Mouse (Mus musculus) E14TG2a.4 (cell line): Measurements from ENCODE around the gene Cyp4f37.
"Not testable (repeated sequence)": the region's sequence is repeated elsewhere in the genome, so short reads cannot be mapped to it uniquely, and the experiment has no call there.

Experiments
- H3K27me3 ChIP-seq: 2 replicates; pipeline ENCODE4 v1.6.1; 2014; ENCODE audit warnings: low read length, control low read depth; ENCODE audit not compliant: insufficient read depth
- H3K36me3 ChIP-seq: 2 replicates; pipeline ENCODE4 v1.6.1; 2014; ENCODE audit warnings: low read length, control low read depth; ENCODE audit not compliant: insufficient read depth
- H3K4me1 ChIP-seq: replicated peaks from 2 replicates; pipeline ENCODE4 v1.6.1; 2014; ENCODE audit warnings: low read depth, low read length, control low read depth
- H3K4me3 ChIP-seq: replicated peaks from 2 replicates; pipeline ENCODE4 v1.5.1; 2014; ENCODE audit warnings: mild to moderate bottlenecking, low read length
- H3K9me3 ChIP-seq: 2 replicates; pipeline ENCODE4 v1.6.1; 2014; ENCODE audit warnings: low read length, control low read depth
- CTCF ChIP-seq: conservative IDR thresholded peaks from 2 replicates; pipeline ENCODE4 v1.5.1; 2014; ENCODE audit warnings: low read length
- NANOG ChIP-seq: IDR thresholded peaks from 2 replicates; pipeline ENCODE4 v1.6.1; 2014; ENCODE audit warnings: borderline replicate concordance, low read length, mixed read lengths
- POU5F1 ChIP-seq: IDR thresholded peaks from 2 replicates; pipeline ENCODE4 v1.6.1; 2014; ENCODE audit warnings: low read length, borderline replicate concordance

Gene Cyp4f37

GRCm38 (mm10) chr17:32621018-32621417 is at the start of gene Cyp4f37:
Gene Cyp4f37 (plus strand): TSS chr17:32621309.
- not testable (repeated sequence) for H3K4me1 ChIP-seq, H3K27me3 ChIP-seq, H3K4me3 ChIP-seq, H3K36me3 ChIP-seq
- peaks cover 60% of the 10 kb centered on the region for H3K9me3 ChIP-seq

DNA sequence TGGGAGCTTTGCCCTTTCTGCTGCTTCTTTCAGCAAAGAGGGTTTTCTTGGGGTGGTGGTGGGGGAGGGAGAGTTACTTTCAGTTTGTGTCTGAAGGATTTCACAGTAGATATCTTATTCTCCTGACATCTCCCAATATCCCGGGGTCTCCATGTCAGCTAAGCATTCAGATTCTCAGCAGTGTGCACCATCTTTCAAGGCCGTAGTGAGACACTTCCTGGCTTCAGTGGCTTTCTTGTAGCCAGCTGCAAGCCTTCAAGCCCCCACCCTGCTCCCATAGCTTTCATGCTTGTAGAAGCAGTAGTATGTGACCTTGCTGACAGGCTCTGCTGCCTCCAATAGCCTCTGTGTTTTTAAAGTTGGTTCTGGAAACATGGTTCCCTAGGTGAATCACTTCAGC is 47.8 kb upstream of the Cyp4f37 start:
- H3K4me1 ChIP-seq, H3K4me3 ChIP-seq: not testable (repeated sequence)

DNA sequence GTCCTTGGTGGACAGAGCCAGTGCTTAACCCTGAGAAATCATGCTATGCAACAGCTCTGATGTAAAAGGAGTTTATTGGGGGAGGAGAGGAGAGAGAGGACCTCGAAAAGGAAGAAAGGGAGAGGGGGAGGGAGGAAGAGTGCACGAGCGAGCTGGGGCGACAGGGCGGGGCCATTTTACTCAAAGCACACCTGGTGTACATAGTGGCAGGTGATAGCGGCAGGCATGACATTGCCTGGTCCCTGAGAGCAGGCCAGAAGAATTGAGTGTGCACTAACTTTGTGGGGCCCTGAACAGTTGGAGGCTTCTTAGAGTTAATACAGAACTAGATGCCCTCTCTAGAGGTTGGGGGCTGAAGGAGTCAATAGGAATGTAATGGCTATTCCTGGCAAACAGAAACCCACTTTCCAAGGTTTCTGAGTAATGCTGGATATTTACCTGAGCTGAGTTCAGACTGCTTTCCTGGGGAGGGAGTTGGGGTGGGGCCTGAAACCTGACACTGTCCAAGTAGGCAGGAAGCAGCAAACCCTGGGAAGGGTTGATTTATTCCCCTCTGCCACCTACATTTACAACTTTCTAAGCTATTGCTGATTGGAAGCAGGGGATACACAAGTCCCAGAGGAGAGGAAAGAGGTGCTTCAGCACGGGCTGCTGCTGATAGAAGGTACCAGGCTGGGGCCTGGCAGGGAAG is 43.5 kb upstream of the Cyp4f37 start:
- peaks cover 79% of the 10 kb centered on the region for H3K9me3 ChIP-seq
- no peak for TF ChIP-seq NANOG
- TF ChIP-seq CTCF, result no peak
- no peak for TF ChIP-seq POU5F1
- no peaks in the 10 kb centered on the region for H3K36me3 ChIP-seq
- H3K4me3 ChIP-seq, result no peak overlapping the region
- H3K4me1 ChIP-seq, result no peaks in the 10 kb centered on the region
- H3K27me3 ChIP-seq, result no peaks in the 10 kb centered on the region

More for the DNA sequence above, 47.8 kb upstream of the Cyp4f37 start:
- H3K36me3 ChIP-seq, H3K27me3 ChIP-seq: not testable (repeated sequence)
- H3K9me3 ChIP-seq, result peaks cover 36% of the 10 kb centered on the region

DNA sequence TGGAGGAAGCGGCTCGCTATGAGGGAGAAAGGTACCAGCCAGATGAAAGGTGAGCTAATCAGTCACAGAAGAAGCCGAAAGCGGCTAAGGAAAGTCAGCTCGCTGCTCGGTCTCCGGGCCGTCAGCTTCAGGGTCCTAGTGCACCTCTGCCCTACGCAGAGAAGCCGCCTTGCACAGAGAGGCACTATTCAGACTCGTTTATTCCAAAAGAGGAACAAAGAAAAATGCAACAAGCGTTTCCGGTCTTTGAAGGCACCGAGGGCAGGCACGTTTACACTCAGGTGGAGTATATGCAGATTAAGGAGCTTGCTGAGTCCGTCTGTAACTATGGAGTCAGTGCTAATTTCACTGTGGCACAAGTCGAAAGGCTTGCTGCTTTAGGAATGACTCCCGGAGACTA is 24.6 kb upstream of the Cyp4f37 start:
- Histone ChIP-seq H3K36me3 (no peaks in the 10 kb centered on the region), H3K4me1 (no peaks in the 10 kb centered on the region), H3K4me3 (no peak overlapping the region), H3K27me3 (no peaks in the 10 kb centered on the region), H3K9me3 (peaks cover 73% of the 10 kb centered on the region)
- TF ChIP-seq NANOG, result no peak
- TF ChIP-seq CTCF, result no peak
- TF ChIP-seq POU5F1, result no peak

- no peaks in the 10 kb centered on the region for H3K36me3 ChIP-seq
- H3K4me3 ChIP-seq, result no peak overlapping the region
- TF ChIP-seq CTCF, result no peak
- TF ChIP-seq POU5F1, result no peak
- TF ChIP-seq NANOG, result no peak
- peaks cover 6% of the 10 kb centered on the region; the same call in 1 of the 2 replicates for H3K4me1 ChIP-seq
- no peaks in the 10 kb centered on the region for H3K9me3 ChIP-seq
- no peaks in the 10 kb centered on the region for H3K27me3 ChIP-seq
Measured at GRCm38 (mm10) chr17:32608055-32608454, 13.1 kb upstream of the Cyp4f37 start.

DNA sequence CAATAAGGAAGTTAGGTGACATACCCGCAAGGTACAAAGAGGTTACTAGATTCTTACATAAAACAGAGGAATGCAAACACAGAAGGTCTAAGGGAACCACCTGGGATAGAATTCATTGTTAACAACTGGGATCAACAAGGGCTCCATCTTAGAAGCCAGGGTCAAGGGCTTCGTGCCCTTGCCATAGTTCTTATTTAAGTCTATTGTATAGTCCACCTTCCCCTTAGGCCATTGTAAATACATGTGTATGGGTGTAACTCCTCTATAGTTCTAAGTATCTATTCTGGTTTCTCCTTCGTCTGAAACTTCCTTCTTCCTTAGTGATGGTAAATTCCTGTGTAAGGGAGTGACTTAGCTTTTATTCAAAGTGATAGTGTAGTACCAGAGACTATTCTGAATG is 10.9 kb upstream of the Cyp4f37 start:
- H3K36me3 ChIP-seq, H3K27me3 ChIP-seq, H3K4me1 ChIP-seq, H3K4me3 ChIP-seq, H3K9me3 ChIP-seq: not testable (repeated sequence)
- TF ChIP-seq NANOG, result peak; percentile 5; the same call in 1 of the 2 replicates

DNA sequence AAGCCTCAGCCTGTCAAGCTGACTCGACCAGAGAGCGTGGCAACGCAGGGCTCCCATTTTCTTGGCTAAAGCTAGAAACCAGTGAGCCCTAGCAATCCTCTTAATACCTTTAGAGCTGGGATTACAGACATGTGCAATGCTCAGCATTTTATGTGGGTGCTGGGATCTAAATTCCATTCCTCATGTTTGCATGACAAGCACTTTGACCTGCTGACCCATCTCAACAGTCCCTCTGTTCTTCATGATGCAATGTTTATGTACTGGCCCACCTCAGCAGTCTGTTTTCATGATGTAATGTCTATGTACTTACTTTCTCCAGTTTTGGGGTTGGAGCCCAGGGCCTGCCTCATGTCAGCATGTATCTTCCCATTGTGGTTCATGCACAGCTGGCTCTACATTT is 10.2 kb upstream of the Cyp4f37 start:
- peaks cover 6% of the 10 kb centered on the region; the same call in 1 of the 2 replicates for H3K4me1 ChIP-seq
- H3K36me3 ChIP-seq, result no peaks in the 10 kb centered on the region
- TF ChIP-seq POU5F1 (no peak), CTCF (no peak), NANOG (no peak)
- peaks cover 4% of the 10 kb centered on the region; the same call in 1 of the 2 replicates for H3K9me3 ChIP-seq
- H3K27me3 ChIP-seq, result no peaks in the 10 kb centered on the region
- no peak overlapping the region for H3K4me3 ChIP-seq

GRCm38 (mm10) chr17:32612417-32612816 is 8.7 kb upstream of the Cyp4f37 start:
- no peaks in the 10 kb centered on the region for H3K27me3 ChIP-seq
- no peaks in the 10 kb centered on the region for H3K36me3 ChIP-seq
- H3K9me3 ChIP-seq, result peaks cover 15% of the 10 kb centered on the region
- no peak for TF ChIP-seq POU5F1
- no peak for TF ChIP-seq CTCF
- TF ChIP-seq NANOG, result no peak
- no peak overlapping the region for H3K4me3 ChIP-seq
- H3K4me1 ChIP-seq, result peaks cover 6% of the 10 kb centered on the region; the same call in 1 of the 2 replicates

GRCm38 (mm10) chr17:32617252-32617651 is 3.9 kb upstream of the Cyp4f37 start:
- no peak for TF ChIP-seq CTCF
- no peak for TF ChIP-seq POU5F1
- no peak for TF ChIP-seq NANOG
- no peak overlapping the region for H3K4me3 ChIP-seq
- H3K27me3 ChIP-seq, result no peaks in the 10 kb centered on the region
- H3K9me3 ChIP-seq, result peaks cover 51% of the 10 kb centered on the region
- no peaks in the 10 kb centered on the region for H3K36me3 ChIP-seq
- H3K4me1 ChIP-seq, result no peaks in the 10 kb centered on the region

- not testable (repeated sequence) for H3K36me3 ChIP-seq, H3K4me3 ChIP-seq, H3K4me1 ChIP-seq, H3K27me3 ChIP-seq
- H3K9me3 ChIP-seq, result peaks cover 15% of the 10 kb centered on the region; the same call in 1 of the 2 replicates
Measured at GRCm38 (mm10) chr17:32629726-32630125, 8.6 kb downstream of the Cyp4f37 start.
